Mouse (Mus musculus) urinary bladder, postnatal 4 days (tissue): ENCODE data around the gene Olfr392.

Source experiments
- DNase-seq, 2 experiments: peaks; one replicate each; pipeline ENCODE4 v3.0.0; 2021 to 2022; ENCODE audit warnings: low spot score in 2 of 2

Olfr392 gene

GRCm38 (mm10) chr11:73816949-73817348, at the start of gene Olfr392:
Gene Olfr392 (minus strand): TSS chr11:73817049.
- DNase-seq: no peak

- no peak for DNase-seq
Measured at GRCm38 (mm10) chr11:73851354-73851753, 34.5 kb upstream of the Olfr392 start, which contains the start of gene Olfr393. Gene Olfr393 (minus strand): TSS chr11:73851454.

GRCm38 (mm10) chr11:73802952-73803351, 13.9 kb downstream of the Olfr392 start, which contains the start of gene Olfr391-ps:
Gene Olfr391-ps (minus strand): TSS chr11:73803052.
- DNase-seq: no peak

GRCm38 (mm10) chr11:73782664-73783063, 34.2 kb downstream of the Olfr392 start, which contains the start of gene Olfr390:
Gene Olfr390 (plus strand): TSS chr11:73782964.
- no peak for DNase-seq

- DNase-seq: no peak
Measured at GRCm38 (mm10) chr11:73780613-73781012, 36.2 kb downstream of the Olfr392 start, which contains the start of gene Olfr389. Gene Olfr389 (minus strand): TSS chr11:73780713.
